Mouse (Mus musculus) embryonic fibroblast, embryonic 13.5 days (primary cell): ENCODE data around the gene Mast1. TPM values are rescaled to one million over a fixed set of nuclear protein-coding genes. Genes with fewer than 3 reads are reported as not detected.

ENCODE experiments used
- H3K27ac ChIP-seq: 2 replicates; pipeline ENCODE4 v1.5.1; 2012; ENCODE audit warnings: low read length, control low read depth, inconsistent platforms; ENCODE audit not compliant: insufficient read depth
- H3K4me1 ChIP-seq: 2 replicates; pipeline ENCODE4 v1.6.1; 2011; ENCODE audit warnings: low read length; ENCODE audit not compliant: control insufficient read depth, insufficient read depth
- H3K4me3 ChIP-seq: 2 replicates; pipeline ENCODE4 v1.5.1; 2011; ENCODE audit warnings: mild to moderate bottlenecking, control low read depth, low read length; ENCODE audit not compliant: insufficient read depth
- CTCF ChIP-seq: IDR thresholded peaks from 2 replicates; pipeline ENCODE4 v1.5.1; 2011; ENCODE audit warnings: mild to moderate bottlenecking, control low read depth, low read length, moderate library complexity, borderline replicate concordance; ENCODE audit not compliant: insufficient read depth
- POLR2A ChIP-seq: IDR thresholded peaks from 2 replicates; pipeline ENCODE4 v1.6.1; 2011; ENCODE audit warnings: low read depth, mild to moderate bottlenecking, control low read depth, low read length, moderate library complexity
- polyA plus RNA-seq: library from polyadenylated mRNA; stranded (reverse); fragments of >200 nt; gene quantifications from 2 replicates; pipeline ENCODE4 v1.2.4, GENCODE M21; 2011; ENCODE audit warnings: low read depth; ENCODE audit not compliant: missing spikeins, insufficient read length

Gene Mast1
- polyA plus RNA-seq, result not detected in 2 replicates

DNA sequence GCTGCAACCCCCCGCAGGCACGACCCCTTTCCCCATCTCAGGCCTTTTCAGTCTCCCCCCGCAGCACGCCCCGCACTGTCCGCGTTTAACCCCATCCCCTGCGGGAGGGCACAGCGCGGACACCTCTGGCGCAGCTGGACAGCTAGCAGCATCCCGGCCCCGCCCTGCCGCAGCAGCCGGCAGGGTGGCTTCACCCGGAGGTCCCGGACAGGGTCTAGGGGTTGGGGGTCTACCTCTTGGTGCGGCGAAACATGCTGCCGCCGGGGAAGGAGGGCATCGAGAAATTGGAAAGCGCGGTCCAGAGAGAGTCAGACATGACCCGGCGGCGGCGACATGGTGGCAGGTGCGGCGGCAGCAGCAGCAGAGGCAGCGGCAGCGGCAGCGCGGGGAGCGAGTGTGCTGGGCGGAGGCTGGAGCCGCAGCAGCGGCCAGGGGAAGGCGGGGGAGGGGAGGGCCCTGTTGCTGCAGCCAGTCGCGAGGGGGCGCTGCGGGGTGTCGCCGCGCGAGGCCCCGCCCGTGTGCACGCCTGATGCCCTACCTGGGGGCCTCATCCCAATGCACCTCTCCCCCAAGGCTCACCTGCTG lies at the start of gene Mast1:
Gene Mast1, minus strand, starts transcription at position 398 of the 585 bp plus-strand sequence.
- Histone ChIP-seq H3K4me3 (no peak within 1 kb of the TSS), H3K4me1 (0 out of 2 replicates have a peak, but pooled peaks cover 3% of the 10 kb centered on the region), H3K27ac (no peak within 1 kb of the TSS)
- no peak for TF ChIP-seq POLR2A
- TF ChIP-seq CTCF, result peak; percentile 45

DNA sequence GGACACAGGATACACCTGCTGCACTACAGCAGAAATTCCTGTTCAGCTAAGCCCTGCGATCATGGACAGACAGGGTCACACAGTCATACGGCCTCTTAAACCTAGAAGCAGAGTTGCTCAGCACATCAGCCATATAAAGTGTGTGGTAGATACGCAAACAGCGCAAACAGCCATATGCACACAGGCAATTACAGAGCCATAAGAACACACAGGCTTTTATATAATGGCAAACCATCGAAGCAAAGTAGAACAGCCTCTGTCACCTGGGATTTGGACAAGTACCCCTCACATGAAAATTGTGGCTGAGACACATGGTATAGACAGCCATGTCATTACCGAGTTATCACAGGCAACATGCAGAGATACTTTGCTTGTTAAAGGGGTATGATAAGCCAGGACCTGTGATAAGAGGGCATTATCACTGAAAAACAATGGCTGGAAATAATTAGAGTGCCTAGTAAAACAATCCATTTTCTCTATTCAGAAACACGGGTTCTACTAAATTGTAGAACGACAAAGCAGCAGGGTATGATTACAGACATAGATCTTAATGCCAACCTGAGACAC lies 49.3 kb upstream of the Mast1 start:
- TF ChIP-seq POLR2A, result no peak; the same call in 1 of the 2 replicates
- no peak for TF ChIP-seq CTCF
- Histone ChIP-seq H3K27ac (peak overlapping the region; percentile 94; the same call in 1 of the 2 replicates), H3K4me3 (peak overlapping the region; percentile 11; the same call in 1 of the 2 replicates), H3K4me1 (peaks cover 22% of the 10 kb centered on the region)

DNA sequence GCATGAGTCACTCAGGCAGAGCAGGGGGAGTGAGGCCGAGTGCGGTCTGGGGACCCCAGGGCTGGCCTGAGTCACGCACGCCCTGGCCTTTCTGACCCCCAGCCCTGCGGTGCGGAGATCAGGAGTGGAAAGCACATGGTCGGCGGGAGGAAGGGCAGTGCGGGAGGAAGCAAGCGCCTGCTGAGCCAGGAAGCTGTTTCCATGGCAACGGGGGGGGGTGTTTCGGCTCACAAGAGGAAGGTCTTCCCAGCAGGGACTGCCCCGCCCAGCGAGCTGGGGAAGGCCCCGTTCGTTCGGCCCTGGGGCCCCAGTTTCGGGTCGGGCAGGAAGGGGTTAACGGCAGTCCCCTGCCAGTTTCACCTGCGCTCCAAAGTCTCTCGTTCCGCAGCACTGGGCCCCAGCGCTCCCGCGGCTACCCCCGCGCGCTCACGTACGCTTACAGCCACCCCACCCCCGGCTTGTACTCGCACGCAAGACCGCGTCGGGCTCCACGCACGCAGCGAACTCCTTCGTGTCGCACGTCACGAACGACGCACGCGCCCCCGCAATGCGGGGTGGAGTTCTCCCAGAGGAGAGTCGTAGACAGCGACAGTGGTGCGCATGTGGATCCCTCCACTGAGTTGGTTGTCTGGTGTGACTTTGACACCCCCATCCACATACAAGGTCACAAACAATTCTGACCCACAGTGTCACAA lies 48.7 kb upstream of the Mast1 start:
- H3K4me3 ChIP-seq, result peak overlapping the region; percentile 11
- H3K27ac ChIP-seq, result peak overlapping the region; percentile 94
- TF ChIP-seq CTCF (no peak), POLR2A (0 out of 2 replicates have a peak, but pooled peaks have one; percentile 31)
- peaks cover 26% of the 10 kb centered on the region for H3K4me1 ChIP-seq

DNA sequence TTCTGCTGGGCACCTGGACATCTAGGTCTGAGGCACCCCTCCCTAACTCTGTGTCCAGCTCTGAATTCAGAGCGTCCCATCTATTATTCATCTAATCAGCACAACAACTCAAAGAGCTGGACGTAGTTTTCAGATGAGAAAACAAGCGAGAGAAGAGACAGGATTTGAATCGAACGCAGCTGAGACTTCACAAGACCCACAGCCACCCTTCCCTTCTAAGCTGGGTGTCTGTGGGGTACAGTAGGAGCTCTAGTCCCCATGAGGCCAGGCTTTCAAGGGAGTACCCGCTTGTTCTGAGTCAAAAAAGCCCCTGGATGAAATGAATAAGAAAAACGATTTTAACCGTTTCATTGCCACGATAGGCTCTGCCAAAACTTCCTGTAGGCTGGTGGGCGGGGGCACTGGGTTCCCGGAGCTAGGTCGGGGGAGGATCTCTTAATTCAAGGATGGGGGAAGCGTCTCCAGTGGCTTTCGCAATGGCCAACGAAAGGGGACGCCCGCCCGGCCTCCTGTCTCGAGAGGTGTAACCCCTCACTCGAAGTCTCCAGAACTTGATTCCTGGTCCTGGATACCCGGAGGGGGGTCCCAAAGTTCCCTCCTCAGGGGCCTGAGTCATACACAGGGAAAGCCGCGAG lies 48.0 kb upstream of the Mast1 start:
- H3K4me3 ChIP-seq, result peak overlapping the region; percentile 11
- TF ChIP-seq CTCF, result no peak
- no peak for TF ChIP-seq POLR2A
- peak overlapping the region; percentile 94 for H3K27ac ChIP-seq
- peaks cover 30% of the 10 kb centered on the region for H3K4me1 ChIP-seq

DNA sequence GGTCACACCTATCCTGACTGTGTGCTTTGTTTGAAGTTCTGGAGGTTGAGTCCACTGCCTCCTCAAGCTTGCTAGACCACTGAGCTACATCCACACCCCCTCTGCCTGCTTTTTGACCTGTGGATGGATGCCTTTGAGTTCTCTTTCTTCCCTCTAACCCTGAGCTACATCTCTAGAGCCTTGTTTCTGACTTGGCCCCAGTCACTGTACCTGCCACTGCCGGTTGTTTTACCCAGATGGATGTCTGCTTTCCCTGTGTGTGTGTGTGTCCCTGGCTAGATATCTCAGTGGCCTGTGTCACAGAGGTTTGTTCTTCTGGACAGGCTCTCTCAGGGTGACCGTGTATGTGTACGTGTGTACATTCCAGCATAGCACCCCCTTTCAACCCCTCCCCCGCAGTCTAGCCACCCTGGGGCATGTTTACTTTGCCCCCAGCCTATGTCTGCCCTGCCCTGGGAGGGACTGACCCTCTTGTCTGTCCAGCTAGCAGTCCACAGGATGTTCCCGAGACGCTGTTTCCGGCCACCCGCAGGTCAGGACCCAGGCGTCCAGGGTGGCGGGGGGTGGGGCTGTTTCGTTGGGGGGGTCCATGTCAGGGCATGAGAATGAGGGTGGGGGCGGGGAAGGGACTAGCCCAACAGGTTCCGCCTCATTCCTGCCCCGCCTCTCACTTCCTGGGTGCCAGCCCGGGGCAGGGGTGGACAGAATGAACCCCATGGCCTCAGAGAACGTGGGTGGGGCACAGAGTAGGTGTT lies 47.3 kb upstream of the Mast1 start:
- Histone ChIP-seq H3K4me3 (0 out of 2 replicates have a peak overlapping the region, but pooled peaks have one; percentile 11), H3K4me1 (peaks cover 30% of the 10 kb centered on the region), H3K27ac (peak overlapping the region; percentile 94)
- TF ChIP-seq CTCF (no peak), POLR2A (no peak)

DNA sequence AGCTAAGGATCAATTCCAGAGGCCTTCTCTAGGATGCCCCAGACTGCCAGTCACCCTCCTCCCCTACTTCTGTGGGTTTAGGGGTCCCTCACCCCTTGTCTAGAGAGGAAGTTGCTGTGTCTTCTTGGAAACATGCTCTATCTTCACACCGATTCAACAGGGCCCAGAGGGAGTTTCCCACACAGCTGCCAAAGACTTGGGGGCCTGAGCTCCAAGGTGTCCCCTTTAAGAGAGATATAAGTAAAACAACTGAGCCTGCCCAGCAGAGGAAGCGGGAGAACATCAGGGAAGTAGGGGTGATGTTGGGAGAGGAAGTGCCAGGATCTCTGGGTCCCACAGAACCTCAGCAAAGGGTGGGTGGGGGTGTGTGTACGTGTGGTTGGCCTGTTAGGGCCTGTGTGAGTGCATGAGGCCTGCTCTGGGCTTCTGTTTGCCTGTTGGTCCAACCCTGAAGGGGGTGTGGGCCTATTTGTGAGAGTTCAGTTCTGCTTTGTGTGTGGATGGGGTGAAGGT lies 45.4 kb upstream of the Mast1 start:
- Histone ChIP-seq H3K4me1 (peaks cover 20% of the 10 kb centered on the region), H3K4me3 (no peak overlapping the region), H3K27ac (no peak overlapping the region)
- TF ChIP-seq CTCF (no peak), POLR2A (no peak)

DNA sequence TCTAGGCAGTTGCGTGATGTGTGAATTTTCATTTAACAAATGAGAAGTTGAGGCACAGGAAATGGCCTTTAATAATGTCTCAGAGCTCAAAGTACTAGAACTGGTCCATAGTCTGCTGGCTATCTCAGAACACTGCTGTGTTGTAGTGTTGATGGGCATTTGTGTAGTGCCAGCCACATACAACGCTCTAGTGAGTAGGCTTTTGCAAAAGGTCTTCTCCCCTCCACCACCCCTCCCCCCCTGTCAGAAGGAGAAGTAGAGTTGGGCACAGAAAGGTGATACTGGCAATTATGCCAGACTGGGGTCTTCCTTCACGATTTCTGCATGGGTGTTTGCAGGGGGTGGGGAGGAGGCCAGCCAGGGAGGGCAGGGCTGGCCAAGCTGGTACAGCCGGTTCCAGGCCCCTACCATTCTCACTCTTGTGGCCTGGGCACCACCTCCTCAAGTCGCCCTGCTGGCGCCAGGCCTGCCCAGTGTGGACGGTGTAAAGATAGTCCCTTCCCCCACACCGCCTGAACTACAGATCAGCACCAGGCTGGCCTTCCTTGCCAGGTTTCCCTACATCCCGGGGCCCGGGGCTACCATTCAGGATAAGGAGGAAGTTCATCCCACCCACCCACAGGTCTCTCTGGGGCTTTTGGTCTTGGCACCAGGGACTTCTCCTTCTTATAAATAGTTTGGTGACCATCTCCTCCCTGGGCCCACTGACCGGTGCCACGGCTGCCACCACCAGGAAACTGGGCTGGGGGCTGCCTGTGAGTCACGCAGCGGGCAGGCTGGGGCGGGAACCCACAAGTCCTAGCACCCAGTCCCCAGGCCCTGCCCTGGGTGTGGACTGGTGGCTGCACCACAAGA lies 44.7 kb upstream of the Mast1 start:
- TF ChIP-seq CTCF (no peak), POLR2A (no peak)
- Histone ChIP-seq H3K27ac (peak overlapping the region; percentile 94), H3K4me3 (no peak overlapping the region), H3K4me1 (peaks cover 18% of the 10 kb centered on the region)

DNA sequence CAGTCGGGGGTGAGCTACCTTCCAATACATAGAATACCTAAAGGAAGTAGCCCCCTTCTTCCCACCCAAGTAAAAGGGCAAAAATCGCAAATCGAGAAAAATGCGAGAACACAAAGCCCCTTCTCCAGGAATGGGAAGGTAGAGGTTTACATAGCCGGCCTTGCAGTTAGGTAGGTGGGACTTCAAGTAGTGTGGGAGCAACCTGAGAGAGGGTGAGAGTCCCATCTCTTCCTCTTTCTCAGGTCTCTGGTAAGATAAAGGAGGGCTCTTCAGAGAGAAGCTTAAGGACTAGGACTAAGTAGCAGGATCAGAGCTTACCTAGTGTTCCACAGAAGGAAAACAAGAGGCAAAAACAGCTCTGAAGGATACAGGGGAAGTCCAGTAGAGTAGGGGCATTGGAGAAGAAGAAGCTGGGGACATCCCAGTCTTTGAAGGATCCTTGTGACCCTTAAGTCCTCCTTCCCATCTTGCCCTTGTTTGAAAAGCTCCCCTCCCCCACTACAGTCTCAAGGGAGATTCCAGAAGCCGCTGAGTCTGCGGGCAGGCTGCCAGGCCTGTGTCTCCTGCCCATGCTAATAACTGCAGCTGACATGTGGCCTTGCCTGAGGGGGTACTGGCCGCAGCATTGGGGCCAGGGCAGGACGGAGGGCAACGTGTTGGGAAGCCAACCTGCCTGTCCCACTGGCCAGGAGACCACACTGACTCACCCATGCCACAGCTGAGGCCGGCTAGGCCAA lies 43.6 kb upstream of the Mast1 start:
- no peak overlapping the region for H3K4me3 ChIP-seq
- H3K4me1 ChIP-seq, result peaks cover 13% of the 10 kb centered on the region
- H3K27ac ChIP-seq, result peak overlapping the region; percentile 94
- TF ChIP-seq CTCF, result no peak
- peak; percentile 41; the same call in 1 of the 2 replicates for TF ChIP-seq POLR2A
